Mouse (Mus musculus): ENCODE data around the gene Creb5. TPM values are rescaled to one million over a fixed set of nuclear protein-coding genes. Genes with fewer than 3 reads are reported as not detected.

Gene Creb5
- polyA plus RNA-seq, 2 experiments = 20.0 to 46.1 TPM

GRCm38 (mm10) chr6:53710560-53710959 lies 423.5 kb downstream of the Creb5 start:
- Histone ChIP-seq H3K4me3 (replicated peaks; ENCODE audit: low read length) (no peak overlapping the region), H3K9me3 (ENCODE audit: control insufficient read depth, low read length) (no peaks in the 10 kb centered on the region), H3K9ac (ENCODE audit: low read depth, low read length, severe bottlenecking) (no peak overlapping the region), H3K27ac (replicated peaks; ENCODE audit: low read depth, low read length) (no peak overlapping the region), H3K4me2 (replicated peaks; ENCODE audit: low read depth, low read length, severe bottlenecking) (no peak overlapping the region), H3K4me1 (ENCODE audit: control insufficient read depth, insufficient read depth, low read length) (peaks cover 17% of the 10 kb centered on the region), H3K36me3 (ENCODE audit: control insufficient read depth, insufficient read depth, low read length) (no peaks in the 10 kb centered on the region), H3K27me3 (ENCODE audit: control insufficient read depth, insufficient read depth, low read length) (no peaks in the 10 kb centered on the region)
- no peak for TF ChIP-seq POLR2A (IDR thresholded peaks at IDR 0.05; ENCODE audit: borderline replicate concordance, extremely low read depth, insufficient read depth, insufficient read length)
- DNase-seq (ENCODE audit: low spot score) (no peak), ATAC-seq (ENCODE audit: low FRiP score, low read depth) (no peak)
- 78% methylated on average over 5 of the region's 5 CpGs for WGBS

GRCm38 (mm10) chr6:53713152-53713551 lies 426.1 kb downstream of the Creb5 start:
- Histone ChIP-seq H3K4me1 (ENCODE audit: control insufficient read depth, insufficient read depth, low read length) (peaks cover 19% of the 10 kb centered on the region), H3K9me3 (ENCODE audit: control insufficient read depth, low read length) (no peaks in the 10 kb centered on the region), H3K27ac (replicated peaks; ENCODE audit: low read depth, low read length) (no peak overlapping the region), H3K4me2 (replicated peaks; ENCODE audit: low read depth, low read length, severe bottlenecking) (no peak overlapping the region), H3K27me3 (ENCODE audit: control insufficient read depth, insufficient read depth, low read length) (no peaks in the 10 kb centered on the region), H3K9ac (ENCODE audit: low read depth, low read length, severe bottlenecking) (no peak overlapping the region), H3K36me3 (ENCODE audit: control insufficient read depth, insufficient read depth, low read length) (no peaks in the 10 kb centered on the region), H3K4me3 (replicated peaks; ENCODE audit: low read length) (no peak overlapping the region)
- DNase-seq (ENCODE audit: low spot score) (no peak), ATAC-seq (ENCODE audit: low FRiP score, low read depth) (no peak)
- WGBS = 69% methylated on average over 9 of the region's 9 CpGs
- TF ChIP-seq POLR2A (IDR thresholded peaks at IDR 0.05; ENCODE audit: borderline replicate concordance, extremely low read depth, insufficient read depth, insufficient read length) = no peak

DNA sequence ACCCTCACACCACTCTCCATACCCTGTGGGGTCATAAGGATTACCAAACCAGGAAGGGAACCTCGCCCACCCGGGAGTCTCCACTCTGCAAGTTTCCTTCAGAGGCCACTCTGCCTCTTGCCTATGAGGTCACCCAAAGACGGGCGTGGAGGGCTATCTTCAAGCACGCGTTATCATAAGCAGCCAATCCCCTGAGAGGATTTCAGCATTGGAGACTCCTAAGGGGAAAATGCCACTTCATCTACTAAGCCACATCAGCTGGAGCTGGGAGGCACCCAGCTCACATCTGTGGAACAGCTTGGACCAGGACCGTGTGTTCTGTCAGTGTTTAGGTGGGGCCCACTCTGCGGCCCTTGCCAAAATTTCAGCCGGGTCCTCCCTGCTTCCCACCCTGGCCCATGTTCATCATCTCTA lies 427.8 kb downstream of the Creb5 start:
- H3K9ac ChIP-seq (ENCODE audit: low read depth, low read length, severe bottlenecking) = no peak overlapping the region
- DNase-seq (ENCODE audit: low spot score) = peak; percentile 16
- TF ChIP-seq POLR2A (IDR thresholded peaks at IDR 0.05; ENCODE audit: borderline replicate concordance, extremely low read depth, insufficient read depth, insufficient read length) = no peak
- H3K36me3 ChIP-seq (ENCODE audit: control insufficient read depth, insufficient read depth, low read length) = no peaks in the 10 kb centered on the region
- no peak overlapping the region for H3K4me3 ChIP-seq (replicated peaks; ENCODE audit: low read length)
- 85% methylated on average over 9 of the region's 9 CpGs for WGBS
- H3K27me3 ChIP-seq (ENCODE audit: control insufficient read depth, insufficient read depth, low read length) = no peaks in the 10 kb centered on the region
- no peak for ATAC-seq (ENCODE audit: low FRiP score, low read depth)
- peaks cover 22% of the 10 kb centered on the region for H3K4me1 ChIP-seq (ENCODE audit: control insufficient read depth, insufficient read depth, low read length)
- H3K9me3 ChIP-seq (ENCODE audit: control insufficient read depth, low read length) = no peaks in the 10 kb centered on the region
- H3K4me2 ChIP-seq (replicated peaks; ENCODE audit: low read depth, low read length, severe bottlenecking) = no peak overlapping the region
- H3K27ac ChIP-seq (replicated peaks; ENCODE audit: low read depth, low read length) = no peak overlapping the region

DNA sequence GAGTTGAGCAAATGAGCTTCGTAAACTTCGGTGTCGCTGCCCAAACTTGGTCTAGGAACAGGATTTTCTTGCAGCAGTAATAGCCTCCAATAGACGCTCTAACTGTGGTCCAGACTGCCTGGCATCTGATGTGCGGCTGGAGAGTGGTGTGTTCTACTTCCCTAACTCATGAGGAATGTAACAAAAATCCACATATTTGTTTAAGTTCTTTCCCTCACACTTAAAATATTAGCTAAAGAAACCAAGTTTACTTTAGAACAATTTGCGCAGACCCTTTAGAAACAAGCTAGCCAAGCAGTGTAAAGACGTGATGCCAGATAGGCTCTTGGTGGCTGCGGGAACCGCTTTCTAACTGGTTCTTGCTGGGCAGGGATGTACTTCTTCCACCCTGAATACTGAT lies 428.9 kb downstream of the Creb5 start:
- WGBS = 72% methylated on average over 9 of the region's 9 CpGs
- H3K27ac ChIP-seq (replicated peaks; ENCODE audit: low read depth, low read length) = peak overlapping the region; percentile 33; the same call in 1 of the 2 replicates
- H3K36me3 ChIP-seq (ENCODE audit: control insufficient read depth, insufficient read depth, low read length) = no peaks in the 10 kb centered on the region
- ATAC-seq (ENCODE audit: low FRiP score, low read depth) = no peak
- no peak overlapping the region for H3K9ac ChIP-seq (ENCODE audit: low read depth, low read length, severe bottlenecking)
- no peaks in the 10 kb centered on the region for H3K9me3 ChIP-seq (ENCODE audit: control insufficient read depth, low read length)
- DNase-seq (ENCODE audit: low spot score) = no peak
- no peak overlapping the region for H3K4me2 ChIP-seq (replicated peaks; ENCODE audit: low read depth, low read length, severe bottlenecking)
- no peaks in the 10 kb centered on the region for H3K27me3 ChIP-seq (ENCODE audit: control insufficient read depth, insufficient read depth, low read length)
- H3K4me1 ChIP-seq (ENCODE audit: control insufficient read depth, insufficient read depth, low read length) = peaks cover 25% of the 10 kb centered on the region
- no peak for TF ChIP-seq POLR2A (IDR thresholded peaks at IDR 0.05; ENCODE audit: borderline replicate concordance, extremely low read depth, insufficient read depth, insufficient read length)
- no peak overlapping the region for H3K4me3 ChIP-seq (replicated peaks; ENCODE audit: low read length)

GRCm38 (mm10) chr6:53720009-53720408 lies 432.9 kb downstream of the Creb5 start:
- H3K4me3 ChIP-seq (replicated peaks; ENCODE audit: low read length) = no peak overlapping the region
- no peaks in the 10 kb centered on the region for H3K9me3 ChIP-seq (ENCODE audit: control insufficient read depth, low read length)
- ATAC-seq (ENCODE audit: low FRiP score, low read depth) (peak; percentile 30; the same call in 1 of the 2 replicates), DNase-seq (ENCODE audit: low spot score) (no peak)
- H3K36me3 ChIP-seq (ENCODE audit: control insufficient read depth, insufficient read depth, low read length) = no peaks in the 10 kb centered on the region
- 48% methylated on average over 3 of the region's 3 CpGs for WGBS
- H3K4me1 ChIP-seq (ENCODE audit: control insufficient read depth, insufficient read depth, low read length) = peaks cover 19% of the 10 kb centered on the region; the same call in 1 of the 2 replicates
- H3K9ac ChIP-seq (ENCODE audit: low read depth, low read length, severe bottlenecking) = no peak overlapping the region
- TF ChIP-seq POLR2A (IDR thresholded peaks at IDR 0.05; ENCODE audit: borderline replicate concordance, extremely low read depth, insufficient read depth, insufficient read length) = no peak
- H3K27ac ChIP-seq (replicated peaks; ENCODE audit: low read depth, low read length) = no peak overlapping the region
- H3K4me2 ChIP-seq (replicated peaks; ENCODE audit: low read depth, low read length, severe bottlenecking) = no peak overlapping the region
- no peaks in the 10 kb centered on the region for H3K27me3 ChIP-seq (ENCODE audit: control insufficient read depth, insufficient read depth, low read length)

DNA sequence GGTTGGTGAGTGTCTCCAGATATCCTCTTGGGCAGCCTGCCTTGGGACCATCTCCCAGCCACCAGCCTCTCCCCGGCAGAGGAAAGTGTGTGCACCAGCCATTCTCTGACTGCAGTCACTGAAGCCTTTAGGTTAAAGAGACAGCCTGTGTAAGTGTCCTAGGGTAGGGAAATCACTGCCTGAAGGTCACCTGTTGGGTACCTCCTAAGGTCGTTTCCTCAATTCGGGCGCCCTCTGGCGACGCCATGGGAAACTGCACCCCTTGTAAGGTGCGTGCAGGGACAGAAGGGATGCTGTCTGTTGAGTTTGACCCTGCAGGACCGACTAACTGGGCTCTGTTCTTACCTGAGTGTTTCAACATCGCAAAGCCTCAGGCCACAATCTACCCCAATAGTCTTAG lies 434.5 kb downstream of the Creb5 start:
- Histone ChIP-seq H3K4me2 (replicated peaks; ENCODE audit: low read depth, low read length, severe bottlenecking) (no peak overlapping the region), H3K27me3 (ENCODE audit: control insufficient read depth, insufficient read depth, low read length) (no peaks in the 10 kb centered on the region), H3K4me1 (ENCODE audit: control insufficient read depth, insufficient read depth, low read length) (0 out of 2 replicates have a peak, but pooled peaks cover 11% of the 10 kb centered on the region), H3K36me3 (ENCODE audit: control insufficient read depth, insufficient read depth, low read length) (no peaks in the 10 kb centered on the region), H3K27ac (replicated peaks; ENCODE audit: low read depth, low read length) (no peak overlapping the region), H3K9me3 (ENCODE audit: control insufficient read depth, low read length) (no peaks in the 10 kb centered on the region), H3K9ac (ENCODE audit: low read depth, low read length, severe bottlenecking) (no peak overlapping the region), H3K4me3 (replicated peaks; ENCODE audit: low read length) (no peak overlapping the region)
- 10% methylated on average over 9 of the region's 9 CpGs for WGBS
- peak; percentile 23 for DNase-seq (ENCODE audit: low spot score)
- no peak for TF ChIP-seq POLR2A (IDR thresholded peaks at IDR 0.05; ENCODE audit: borderline replicate concordance, extremely low read depth, insufficient read depth, insufficient read length)
- ATAC-seq (ENCODE audit: low FRiP score, low read depth) = no peak
